Mouse (Mus musculus) CD4-positive, CD25-positive, alpha-beta regulatory T cell, adult 2 months (primary cell): ENCODE results near the gene Csf2.

ENCODE experiments used
- DNase-seq: peaks from one replicate; pipeline ENCODE4 v3.0.0-alpha.2; 2012; ENCODE audit warnings: low read depth, low spot score

The Csf2 gene

DNA sequence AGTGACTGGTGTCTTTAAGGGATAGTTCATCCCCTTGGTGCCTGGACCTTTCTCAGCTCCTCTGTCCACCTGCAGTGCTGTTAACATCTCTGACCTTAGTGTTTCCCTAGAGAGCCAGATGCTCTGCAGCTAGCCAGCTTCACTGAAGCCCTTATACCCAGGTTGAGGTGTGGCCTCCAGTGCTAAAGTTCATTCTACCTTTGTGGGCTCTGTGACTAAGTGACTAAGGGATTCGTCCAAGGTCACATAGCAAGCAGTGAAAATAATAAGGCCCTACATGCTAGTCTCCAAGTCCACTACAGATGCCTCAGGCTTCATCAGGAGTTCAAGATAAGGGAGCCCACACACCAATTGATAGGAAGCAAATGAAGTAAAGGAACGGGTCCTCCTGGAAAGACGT lies 7.0 kb downstream of the Csf2 start:
- no peak for DNase-seq

GRCm38 (mm10) chr11:54236939-54237338 lies 12.5 kb downstream of the Csf2 start:
- peak; percentile 42 for DNase-seq

DNA sequence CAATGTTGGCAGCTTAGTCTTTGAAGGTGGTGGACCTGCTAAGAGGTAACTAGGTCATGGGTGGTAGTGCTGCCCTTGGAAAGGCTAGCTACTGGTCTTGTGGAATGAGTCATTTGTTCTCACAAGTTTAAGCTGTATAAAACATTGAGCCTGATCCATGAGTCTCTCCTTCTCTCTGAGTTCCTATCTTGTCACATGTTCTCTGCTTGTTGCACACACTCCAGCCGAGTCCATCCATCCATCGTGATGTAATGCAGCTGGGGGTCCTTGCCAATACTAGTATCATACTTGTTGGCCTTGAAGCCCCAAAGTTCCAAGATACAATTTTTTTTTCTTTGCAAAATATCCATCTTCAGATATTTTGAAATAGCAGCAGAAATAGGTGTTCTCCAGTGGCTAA lies 22.0 kb downstream of the Csf2 start:
- DNase-seq = no peak

DNA sequence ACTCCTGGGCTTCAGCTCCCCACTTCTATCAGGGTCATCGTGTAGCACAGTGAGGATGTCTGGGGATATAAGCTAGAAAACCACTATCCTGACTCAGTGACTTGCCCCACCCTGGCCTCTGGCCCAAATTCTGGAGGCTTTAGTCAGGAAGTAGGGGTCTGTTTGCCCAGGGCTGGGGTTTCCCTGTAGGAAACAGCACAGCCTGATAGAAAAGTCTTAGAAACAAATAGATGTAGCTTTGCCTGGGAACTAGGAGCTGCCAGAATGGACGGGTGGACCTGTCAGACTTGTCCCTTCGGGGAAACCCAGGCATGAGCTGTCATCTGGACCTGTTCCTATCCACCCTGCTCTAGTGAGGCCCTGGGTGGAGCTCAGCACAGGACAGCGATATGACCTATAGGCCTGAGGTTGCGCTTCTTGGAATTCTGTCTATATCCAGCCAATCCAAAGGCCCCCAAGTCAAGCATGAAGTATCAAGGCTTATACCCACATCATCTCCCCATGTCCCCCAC lies 24.9 kb downstream of the Csf2 start:
- DNase-seq = no peak

GRCm38 (mm10) chr11:54223637-54224474 lies 25.6 kb downstream of the Csf2 start:
- no peak for DNase-seq

- DNase-seq = no peak
Measured at GRCm38 (mm10) chr11:54219903-54220740, 29.3 kb downstream of the Csf2 start.

- no peak for DNase-seq
Measured at GRCm38 (mm10) chr11:54219191-54219590, 30.3 kb downstream of the Csf2 start.

DNA sequence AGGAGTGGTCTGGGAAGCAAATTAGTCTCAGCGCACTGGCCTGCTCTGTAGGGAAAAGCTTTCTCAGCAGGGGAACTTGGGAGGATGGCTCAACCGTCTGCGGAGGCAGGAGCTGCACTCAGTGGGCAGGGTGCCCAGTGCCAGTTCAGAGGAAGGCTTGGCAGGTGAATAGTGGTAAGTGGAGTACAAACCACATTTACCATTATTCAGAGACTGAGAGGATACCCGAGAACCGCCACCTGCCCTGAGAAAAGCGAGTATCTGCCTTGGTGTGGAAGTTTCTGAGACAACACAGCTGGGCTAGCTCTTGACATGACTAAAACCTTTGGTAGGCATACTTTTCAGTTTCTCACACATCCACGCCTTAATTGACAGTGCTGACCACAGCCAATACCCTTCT lies 32.1 kb downstream of the Csf2 start:
- DNase-seq = no peak

- no peak for DNase-seq
Measured at GRCm38 (mm10) chr11:54216091-54216490, 33.4 kb downstream of the Csf2 start.

DNA sequence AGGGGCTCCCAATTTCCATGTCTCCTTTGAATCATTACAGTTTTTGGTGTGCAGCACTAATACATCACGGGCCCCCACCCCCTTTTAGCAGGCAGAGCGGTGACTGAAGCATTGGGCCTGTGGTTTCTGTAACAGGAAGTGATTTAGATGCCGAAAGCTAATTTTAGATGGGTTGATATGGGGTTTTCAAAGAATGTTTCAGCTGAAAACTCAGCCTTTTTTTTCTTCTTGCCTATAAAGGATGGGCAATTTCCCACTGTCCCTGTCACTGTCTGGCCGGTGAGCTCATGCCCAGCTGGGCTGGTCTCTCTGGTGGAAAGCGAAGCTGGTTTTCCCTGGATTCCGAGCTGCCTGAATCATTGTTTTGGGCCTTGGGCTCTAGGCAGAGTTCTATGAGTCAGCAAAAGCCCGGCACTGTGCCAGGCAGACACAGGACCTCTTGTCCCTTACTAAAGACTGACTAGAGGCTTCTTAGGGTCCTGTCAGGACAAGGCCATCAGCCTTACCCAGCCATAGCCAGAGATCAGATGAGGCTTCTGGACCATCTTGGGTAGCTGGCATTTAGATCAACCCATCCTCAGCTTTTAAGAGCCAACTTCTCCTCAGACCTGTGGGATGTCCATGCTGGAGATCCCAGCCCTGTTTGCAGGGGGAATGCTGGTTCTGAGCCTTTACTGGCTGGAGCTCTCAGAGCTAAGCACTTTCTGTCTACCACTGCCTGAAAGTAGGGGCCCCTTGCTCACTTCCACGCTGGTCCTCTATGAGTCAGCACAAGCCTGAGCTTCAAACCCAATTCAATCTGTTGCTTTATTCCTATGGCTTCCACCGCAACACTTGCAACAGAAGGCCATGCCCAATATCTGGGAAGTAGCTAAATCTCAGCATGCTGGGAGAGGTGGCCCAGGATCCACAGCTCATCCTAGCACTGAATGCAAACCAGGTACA lies 34.7 kb downstream of the Csf2 start:
- DNase-seq = peak; percentile 55

GRCm38 (mm10) chr11:54213631-54214030 lies 35.8 kb downstream of the Csf2 start:
- DNase-seq = no peak

DNA sequence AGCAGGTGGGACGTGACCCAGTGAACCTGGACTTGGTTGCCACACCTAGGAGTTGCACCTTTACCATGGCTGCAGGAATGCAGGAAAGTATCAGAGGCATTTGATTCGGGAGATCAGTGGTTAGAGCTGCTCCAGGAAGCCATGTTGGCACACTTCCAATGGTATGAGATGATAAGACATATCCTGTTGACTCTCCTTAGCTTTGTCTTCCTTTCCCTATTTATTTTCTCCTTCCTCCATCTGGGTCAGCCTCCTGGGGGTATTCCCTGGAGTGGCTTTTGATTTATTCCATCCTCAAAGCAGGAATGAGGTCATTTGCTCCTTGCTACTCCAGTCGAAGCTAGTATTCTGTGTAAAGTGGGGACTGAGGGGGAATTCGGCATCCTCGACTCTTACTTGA lies 42.5 kb downstream of the Csf2 start:
- DNase-seq = no peak

DNA sequence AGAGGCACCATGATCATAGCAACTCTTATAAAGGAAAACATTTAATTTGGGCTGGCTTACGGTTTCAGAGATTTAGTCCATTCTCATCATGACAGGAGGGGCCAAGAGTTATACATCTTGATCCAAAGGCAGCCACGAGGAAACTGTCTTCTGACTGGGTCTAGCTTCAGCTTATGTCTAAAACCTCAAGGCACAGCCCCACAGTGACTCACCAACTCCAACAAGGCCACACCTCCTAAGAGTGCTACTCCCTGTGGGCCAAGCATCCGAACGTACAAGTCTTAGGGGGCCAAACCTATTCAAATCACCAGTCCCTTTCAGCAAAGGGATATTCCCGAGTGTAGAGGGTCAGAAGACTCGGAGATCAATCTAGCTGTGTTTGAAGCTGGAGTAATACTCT lies 44.1 kb downstream of the Csf2 start:
- no peak for DNase-seq

DNA sequence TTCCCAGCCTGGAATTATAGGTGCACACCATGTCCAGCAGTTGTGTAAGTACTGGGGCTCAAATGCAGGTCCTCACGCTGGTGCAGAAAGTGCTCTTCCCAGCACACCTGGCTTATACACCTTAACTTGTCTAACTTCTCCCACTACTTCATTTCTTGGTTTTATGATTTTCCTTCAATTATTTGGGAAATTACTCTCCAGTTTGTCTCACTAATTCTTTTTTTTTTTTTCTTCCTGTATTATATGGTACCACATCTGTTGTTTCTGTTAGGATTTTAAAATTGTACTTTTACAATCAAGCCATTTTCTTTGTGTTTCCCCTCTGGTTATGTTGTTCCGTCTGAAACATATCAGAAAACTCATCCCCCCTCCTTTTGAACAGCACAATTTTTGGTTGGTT lies 44.7 kb downstream of the Csf2 start:
- DNase-seq = no peak

GRCm38 (mm10) chr11:54203162-54203561 lies 46.3 kb downstream of the Csf2 start:
- no peak for DNase-seq

- DNase-seq = peak; percentile 10
Measured at GRCm38 (mm10) chr11:54201881-54202685, 47.4 kb downstream of the Csf2 start.

DNA sequence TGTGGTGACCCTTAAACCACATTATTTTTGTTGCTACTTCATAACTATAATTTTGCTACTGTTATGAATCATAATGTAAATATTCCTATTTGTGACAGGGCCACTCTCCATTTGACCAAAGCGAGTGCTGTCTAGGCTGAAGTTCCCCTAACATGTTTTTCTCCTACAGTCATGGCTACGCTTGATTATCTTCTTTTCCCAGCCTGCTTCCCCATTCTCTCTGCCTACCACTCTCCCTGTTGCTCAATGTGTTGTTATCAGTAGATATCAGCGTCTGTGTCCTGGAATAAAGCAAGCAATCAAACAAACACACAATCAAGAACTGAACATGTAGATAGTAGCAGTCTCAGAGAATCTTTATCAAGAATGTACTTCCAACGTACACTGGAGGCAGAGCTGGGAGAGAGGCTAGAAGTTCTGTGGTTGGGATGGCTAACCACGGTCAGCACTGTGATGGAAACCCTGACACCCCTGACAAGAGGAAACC lies 48.1 kb downstream of the Csf2 start:
- DNase-seq = no peak
